Mouse (Mus musculus): ENCODE measurements around the gene Rfx1. TPM values are rescaled to one million over a fixed set of nuclear protein-coding genes. Genes with fewer than 3 reads are reported as not detected.

The Rfx1 gene
- polyA plus RNA-seq, 1 experiment: 12.6 TPM

GRCm38 (mm10) chr8:84079206-84079605 is 12.6 kb downstream of the Rfx1 start:
- no peak overlapping the region for H3K27ac ChIP-seq (ENCODE audit: insufficient read depth, low read length)
- no peak overlapping the region for H3K4me3 ChIP-seq (ENCODE audit: insufficient read depth, low read length)
- TF ChIP-seq CTCF (IDR thresholded peaks at IDR 0.05; ENCODE audit: borderline replicate concordance, insufficient read depth, low read length): no peak

GRCm38 (mm10) chr8:84083829-84084241 is 17.2 kb downstream of the Rfx1 start:
- no peaks in the 10 kb centered on the region for H3K4me1 ChIP-seq (ENCODE audit: control insufficient read depth, insufficient read depth, low read length)
- no peak overlapping the region for H3K4me3 ChIP-seq (ENCODE audit: insufficient read depth, low read length)
- TF ChIP-seq POLR2A (IDR thresholded peaks at IDR 0.05; ENCODE audit: low read depth, low read length) (no peak), CTCF (IDR thresholded peaks at IDR 0.05; ENCODE audit: borderline replicate concordance, insufficient read depth, low read length) (no peak)
- no peak overlapping the region for H3K27ac ChIP-seq (ENCODE audit: insufficient read depth, low read length)

More at GRCm38 (mm10) chr8:84079206-84079605, 12.6 kb downstream of the Rfx1 start:
- H3K4me1 ChIP-seq (ENCODE audit: control insufficient read depth, insufficient read depth, low read length): no peaks in the 10 kb centered on the region

DNA sequence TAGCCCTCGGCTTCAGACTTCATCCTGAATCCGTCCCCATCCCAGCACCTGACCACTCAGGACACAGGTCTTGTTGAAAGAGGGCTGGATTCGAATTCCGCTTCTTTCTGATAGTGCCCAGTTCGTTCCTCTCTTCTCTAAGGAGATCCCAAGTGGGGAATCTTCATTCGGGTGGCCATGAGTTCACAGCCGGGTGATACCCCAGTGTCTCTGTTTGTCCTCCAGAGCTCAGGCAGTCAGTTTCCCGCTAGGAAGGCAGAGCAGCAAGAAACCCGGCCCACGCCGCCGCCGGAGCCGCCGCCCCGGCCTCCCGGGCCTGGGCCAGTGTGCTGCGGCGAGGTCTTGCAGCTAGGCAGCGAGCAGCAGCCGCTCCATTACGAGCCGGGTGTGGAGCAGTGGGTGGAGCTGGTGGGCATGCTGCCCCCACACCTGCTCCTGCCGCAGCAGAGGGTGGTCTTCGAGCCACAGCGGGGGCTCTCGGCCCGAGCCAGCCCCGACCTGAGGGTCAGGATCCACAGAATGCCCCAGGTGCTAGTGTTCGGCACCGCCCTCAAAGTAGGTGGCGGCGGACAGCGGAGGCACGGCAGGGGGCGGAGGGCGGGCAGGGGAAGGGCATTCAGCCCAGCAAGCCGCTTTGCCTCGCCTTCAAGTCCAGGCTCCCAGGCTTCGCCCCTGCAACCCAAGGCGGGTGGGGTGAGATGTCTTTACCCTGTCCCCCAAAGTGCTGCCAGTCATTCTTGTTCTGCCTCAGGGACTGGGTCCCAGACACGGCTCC is 17.9 kb downstream of the Rfx1 start:
- TF ChIP-seq POLR2A (IDR thresholded peaks at IDR 0.05; ENCODE audit: low read depth, low read length) (no peak), CTCF (IDR thresholded peaks at IDR 0.05; ENCODE audit: borderline replicate concordance, insufficient read depth, low read length) (no peak)
- Histone ChIP-seq H3K4me3 (ENCODE audit: insufficient read depth, low read length) (no peak overlapping the region), H3K27ac (ENCODE audit: insufficient read depth, low read length) (no peak overlapping the region), H3K4me1 (ENCODE audit: control insufficient read depth, insufficient read depth, low read length) (no peaks in the 10 kb centered on the region)

DNA sequence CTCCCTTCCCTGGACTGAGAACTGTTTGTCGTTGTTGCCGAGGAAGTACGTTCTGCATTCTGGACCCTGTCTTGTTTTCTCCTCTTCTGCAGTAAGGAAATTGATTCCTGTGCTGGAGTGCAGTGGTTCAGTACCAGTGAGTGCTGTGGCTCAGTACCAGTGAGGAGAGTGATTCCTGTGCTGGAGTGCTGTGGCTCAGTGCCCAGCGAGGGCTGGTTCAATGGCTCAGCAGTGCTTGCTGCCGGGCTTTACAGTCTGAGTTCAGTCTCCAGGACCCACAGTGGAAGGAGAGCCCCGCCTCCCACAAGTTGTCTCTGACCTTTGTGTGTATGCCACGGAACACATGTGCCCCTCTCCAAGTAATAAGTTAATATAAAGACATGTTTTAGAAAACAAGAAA is 20.5 kb downstream of the Rfx1 start:
- TF ChIP-seq POLR2A (IDR thresholded peaks at IDR 0.05; ENCODE audit: low read depth, low read length) (no peak), CTCF (IDR thresholded peaks at IDR 0.05; ENCODE audit: borderline replicate concordance, insufficient read depth, low read length) (no peak)
- no peak overlapping the region for H3K4me3 ChIP-seq (ENCODE audit: insufficient read depth, low read length)
- no peak overlapping the region for H3K27ac ChIP-seq (ENCODE audit: insufficient read depth, low read length)
- H3K4me1 ChIP-seq (ENCODE audit: control insufficient read depth, insufficient read depth, low read length): no peaks in the 10 kb centered on the region

- Histone ChIP-seq H3K4me3 (ENCODE audit: insufficient read depth, low read length) (no peak overlapping the region), H3K4me1 (ENCODE audit: control insufficient read depth, insufficient read depth, low read length) (no peaks in the 10 kb centered on the region), H3K27ac (ENCODE audit: insufficient read depth, low read length) (no peak overlapping the region)
- no peak for TF ChIP-seq POLR2A (IDR thresholded peaks at IDR 0.05; ENCODE audit: low read depth, low read length)
- no peak for TF ChIP-seq CTCF (IDR thresholded peaks at IDR 0.05; ENCODE audit: borderline replicate concordance, insufficient read depth, low read length)
These were observed 21.2 kb downstream of the Rfx1 start for GRCm38 (mm10) chr8:84087821-84088220.

DNA sequence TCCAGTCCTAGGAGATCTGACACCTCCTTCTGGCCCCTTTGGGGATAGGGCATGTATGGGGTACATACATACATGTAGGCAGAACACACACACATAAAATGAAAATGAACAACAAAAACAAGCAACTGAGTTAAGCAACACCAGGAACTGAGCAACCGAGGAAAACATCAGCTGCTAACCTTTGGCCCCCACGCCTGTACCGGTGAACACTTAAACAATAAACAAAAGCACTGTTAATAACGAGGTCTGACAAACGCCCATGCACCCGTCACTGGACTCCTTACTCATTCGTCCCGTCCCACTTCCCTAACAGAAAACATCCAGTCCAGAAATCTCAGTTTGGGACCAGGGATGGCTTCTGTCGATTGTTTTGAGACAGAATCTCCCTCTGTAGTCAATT is 22.6 kb downstream of the Rfx1 start:
- no peaks in the 10 kb centered on the region for H3K4me1 ChIP-seq (ENCODE audit: control insufficient read depth, insufficient read depth, low read length)
- H3K4me3 ChIP-seq (ENCODE audit: insufficient read depth, low read length): no peak overlapping the region
- no peak for TF ChIP-seq POLR2A (IDR thresholded peaks at IDR 0.05; ENCODE audit: low read depth, low read length)
- TF ChIP-seq CTCF (IDR thresholded peaks at IDR 0.05; ENCODE audit: borderline replicate concordance, insufficient read depth, low read length): no peak
- no peak overlapping the region for H3K27ac ChIP-seq (ENCODE audit: insufficient read depth, low read length)

- H3K27ac ChIP-seq (ENCODE audit: insufficient read depth, low read length): no peak overlapping the region
- no peak overlapping the region for H3K4me3 ChIP-seq (ENCODE audit: insufficient read depth, low read length)
- TF ChIP-seq CTCF (IDR thresholded peaks at IDR 0.05; ENCODE audit: borderline replicate concordance, insufficient read depth, low read length) (no peak), POLR2A (IDR thresholded peaks at IDR 0.05; ENCODE audit: low read depth, low read length) (no peak)
- H3K4me1 ChIP-seq (ENCODE audit: control insufficient read depth, insufficient read depth, low read length): no peaks in the 10 kb centered on the region
These were observed 24.0 kb downstream of the Rfx1 start for GRCm38 (mm10) chr8:84090585-84090984.

- Histone ChIP-seq H3K4me1 (ENCODE audit: control insufficient read depth, insufficient read depth, low read length) (no peaks in the 10 kb centered on the region), H3K27ac (ENCODE audit: insufficient read depth, low read length) (no peak overlapping the region), H3K4me3 (ENCODE audit: insufficient read depth, low read length) (no peak overlapping the region)
- TF ChIP-seq CTCF (IDR thresholded peaks at IDR 0.05; ENCODE audit: borderline replicate concordance, insufficient read depth, low read length): no peak
- TF ChIP-seq POLR2A (IDR thresholded peaks at IDR 0.05; ENCODE audit: low read depth, low read length): no peak
These were observed 29.4 kb downstream of the Rfx1 start for GRCm38 (mm10) chr8:84096061-84096460.

GRCm38 (mm10) chr8:84098376-84098775 is 31.7 kb downstream of the Rfx1 start:
- Histone ChIP-seq H3K4me1 (ENCODE audit: control insufficient read depth, insufficient read depth, low read length) (no peaks in the 10 kb centered on the region), H3K27ac (ENCODE audit: insufficient read depth, low read length) (no peak overlapping the region), H3K4me3 (ENCODE audit: insufficient read depth, low read length) (no peak overlapping the region)
- no peak for TF ChIP-seq POLR2A (IDR thresholded peaks at IDR 0.05; ENCODE audit: low read depth, low read length)
- TF ChIP-seq CTCF (IDR thresholded peaks at IDR 0.05; ENCODE audit: borderline replicate concordance, insufficient read depth, low read length): no peak

DNA sequence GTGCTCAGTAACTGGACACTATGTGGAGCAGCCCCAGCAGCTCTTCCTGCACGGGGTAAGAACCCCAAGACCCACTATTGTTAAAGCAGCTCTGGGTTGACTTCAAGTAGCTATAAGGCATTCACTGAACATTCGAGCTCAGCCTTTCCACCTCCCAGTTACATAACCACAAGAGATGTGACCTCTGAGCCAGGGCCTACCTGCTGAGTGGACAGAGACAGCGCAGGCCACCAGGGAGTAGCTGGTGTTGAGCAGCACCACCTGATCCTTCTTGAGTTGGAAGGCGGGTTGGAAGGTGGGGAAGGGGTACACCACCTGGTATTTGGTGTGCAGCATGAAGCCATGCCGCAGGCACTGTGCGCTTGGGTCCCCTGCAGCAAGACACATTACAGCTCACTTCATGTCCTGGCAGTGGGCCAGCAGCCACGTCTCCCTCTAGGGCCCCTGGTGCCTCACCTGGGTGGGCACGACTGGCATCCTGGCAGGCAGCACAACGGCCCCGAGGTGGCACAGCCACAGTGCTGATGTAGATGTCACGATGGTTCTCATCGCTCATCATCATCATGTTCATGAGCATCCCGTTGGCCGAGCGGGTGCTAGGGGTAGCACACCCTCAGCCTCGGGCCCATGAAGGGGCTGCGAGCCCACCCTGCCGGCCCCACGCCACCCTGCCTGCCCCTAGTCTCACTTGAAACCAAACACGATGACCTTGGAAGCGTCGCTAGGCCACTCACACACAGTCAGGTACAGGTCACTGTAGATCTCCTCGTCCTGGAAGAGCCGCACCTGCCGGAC is 35.0 kb downstream of the Rfx1 start:
- TF ChIP-seq CTCF (IDR thresholded peaks at IDR 0.05; ENCODE audit: borderline replicate concordance, insufficient read depth, low read length) (no peak), POLR2A (IDR thresholded peaks at IDR 0.05; ENCODE audit: low read depth, low read length) (no peak)
- H3K4me1 ChIP-seq (ENCODE audit: control insufficient read depth, insufficient read depth, low read length): peaks cover 3% of the 10 kb centered on the region; the same call in 1 of the 2 replicates
- no peak overlapping the region for H3K27ac ChIP-seq (ENCODE audit: insufficient read depth, low read length)
- H3K4me3 ChIP-seq (ENCODE audit: insufficient read depth, low read length): no peak overlapping the region

All from embryonic fibroblast, embryonic 13.5 days (primary cell).